Mouse (Mus musculus): ENCODE measurements around the gene Stab2. TPM values are rescaled to one million over a fixed set of nuclear protein-coding genes. Genes with fewer than 3 reads are reported as not detected.

Stab2 gene
- total RNA-seq, 2 experiments from 2014 or later: 0.78 to 1.3 TPM

GRCm38 (mm10) chr10:86825871-86826522, 181.8 kb downstream of the Stab2 start:
- peak; percentile 81 for DNase-seq

- no peak for DNase-seq
These were observed 183.0 kb downstream of the Stab2 start for GRCm38 (mm10) chr10:86824871-86825270.

- DNase-seq: no peak
These were observed 183.7 kb downstream of the Stab2 start for GRCm38 (mm10) chr10:86824093-86824492.

GRCm38 (mm10) chr10:86821014-86821413, 186.8 kb downstream of the Stab2 start:
- no peak for DNase-seq

- peak; percentile 46 for DNase-seq
These were observed 188.1 kb downstream of the Stab2 start for GRCm38 (mm10) chr10:86819649-86820165.

GRCm38 (mm10) chr10:86815133-86815532, 192.7 kb downstream of the Stab2 start:
- DNase-seq: no peak

GRCm38 (mm10) chr10:86814292-86815131, 193.3 kb downstream of the Stab2 start:
- DNase-seq: no peak

- peak; percentile 4 for DNase-seq
These were observed 197.2 kb downstream of the Stab2 start for GRCm38 (mm10) chr10:86810612-86811011.

GRCm38 (mm10) chr10:86810000-86810399, 197.8 kb downstream of the Stab2 start:
- DNase-seq: peak; percentile 71

- DNase-seq: no peak
These were observed 199.6 kb downstream of the Stab2 start for GRCm38 (mm10) chr10:86808013-86808758.

- DNase-seq: no peak
These were observed 200.5 kb downstream of the Stab2 start for GRCm38 (mm10) chr10:86807362-86807761.

GRCm38 (mm10) chr10:86796073-86796741, 211.6 kb downstream of the Stab2 start:
- no peak for DNase-seq

GRCm38 (mm10) chr10:86794794-86795535, 212.9 kb downstream of the Stab2 start:
- DNase-seq: peak; percentile 72

GRCm38 (mm10) chr10:86794196-86794595, 213.6 kb downstream of the Stab2 start:
- DNase-seq: no peak

- DNase-seq: peak; percentile 33
These were observed 214.3 kb downstream of the Stab2 start for GRCm38 (mm10) chr10:86793509-86793951.

GRCm38 (mm10) chr10:86791507-86792184, 216.2 kb downstream of the Stab2 start:
- DNase-seq: no peak
